Mouse (Mus musculus): ENCODE data around the gene Gpn2. TPM values are rescaled to one million over a fixed set of nuclear protein-coding genes. Genes with fewer than 3 reads are reported as not detected.

The Gpn2 gene
- 10 to 100 TPM in 1 of 2 experiments, 1 to 10 TPM in 1; 9.5 to 10.7 TPM for total RNA-seq (2021)

GRCm38 (mm10) chr4:133584059-133584951 lies at the start of gene Gpn2:
Gene Gpn2, plus strand, starts transcription at chr4:133584362.
- peak; percentile 84 to 85 for DNase-seq (ENCODE audit: low spot score in 2 of 2)
- intact Hi-C loops (cut with DNase I), result no loop called here

GRCm38 (mm10) chr4:133536081-133536480 lies 48.1 kb upstream of the Gpn2 start:
- intact Hi-C loops (cut with DNase I), result no loop called here
- DNase-seq (ENCODE audit: low spot score in 2 of 2), result no peak

GRCm38 (mm10) chr4:133536652-133537051 lies 47.5 kb upstream of the Gpn2 start:
- DNase-seq (ENCODE audit: low spot score in 2 of 2), result no peak
- intact Hi-C loops (cut with DNase I), result no loop called here

- intact Hi-C loops (cut with DNase I), result no loop called here
- DNase-seq (ENCODE audit: low spot score in 2 of 2), result peak; percentile 95 to 96
These were observed 38.6 kb upstream of the Gpn2 start, which contains the start of gene Nudc for GRCm38 (mm10) chr4:133545272-133546231. Gene Nudc, minus strand, starts transcription at chr4:133545996.

- intact Hi-C loops (cut with DNase I), result no loop called here
These were observed 32.1 kb upstream of the Gpn2 start for GRCm38 (mm10) chr4:133552029-133552428.

GRCm38 (mm10) chr4:133552768-133553447 lies 31.3 kb upstream of the Gpn2 start, which contains the start of gene Nr0b2:
Gene Nr0b2, plus strand, starts transcription at chr4:133553376.
- intact Hi-C loops (cut with DNase I), result no loop called here

More at GRCm38 (mm10) chr4:133552029-133552428, 32.1 kb upstream of the Gpn2 start:
- DNase-seq (ENCODE audit: low spot score in 2 of 2), result no peak

GRCm38 (mm10) chr4:133553448-133554330 lies 30.5 kb upstream of the Gpn2 start:
- intact Hi-C loops (cut with DNase I), result no loop called here
- no peak for DNase-seq (ENCODE audit: low spot score in 2 of 2)

More at GRCm38 (mm10) chr4:133552768-133553447, 31.3 kb upstream of the Gpn2 start, which contains the start of gene Nr0b2:
- DNase-seq (ENCODE audit: low spot score in 2 of 2), result no peak

- intact Hi-C loops (cut with DNase I), result no loop called here
- DNase-seq (ENCODE audit: low spot score in 2 of 2), result no peak
These were observed 27.0 kb upstream of the Gpn2 start for GRCm38 (mm10) chr4:133557041-133557717.

- DNase-seq (ENCODE audit: low spot score in 2 of 2), result no peak
- intact Hi-C loops (cut with DNase I), result no loop called here
These were observed 24.3 kb upstream of the Gpn2 start for GRCm38 (mm10) chr4:133559846-133560245.

GRCm38 (mm10) chr4:133561622-133562021 lies 22.5 kb upstream of the Gpn2 start:
- no peak for DNase-seq (ENCODE audit: low spot score in 2 of 2)
- intact Hi-C loops (cut with DNase I), result no loop called here

GRCm38 (mm10) chr4:133563123-133563571 lies 21.0 kb upstream of the Gpn2 start:
- intact Hi-C loops (cut with DNase I), result no loop called here
- DNase-seq (ENCODE audit: low spot score in 2 of 2), result no peak

GRCm38 (mm10) chr4:133567251-133567650 lies 16.9 kb upstream of the Gpn2 start:
- DNase-seq (ENCODE audit: low spot score in 2 of 2), result no peak
- intact Hi-C loops (cut with DNase I), result no loop called here

- intact Hi-C loops (cut with DNase I), result no loop called here
- no peak for DNase-seq (ENCODE audit: low spot score in 2 of 2)
These were observed 14.7 kb upstream of the Gpn2 start for GRCm38 (mm10) chr4:133569291-133570065.

GRCm38 (mm10) chr4:133570066-133570466 lies 14.1 kb upstream of the Gpn2 start:
- intact Hi-C loops (cut with DNase I), result no loop called here
- DNase-seq (ENCODE audit: low spot score in 2 of 2), result no peak

GRCm38 (mm10) chr4:133574070-133574842 lies 9.9 kb upstream of the Gpn2 start, which contains the start of gene Gpatch3:
Gene Gpatch3, plus strand, starts transcription at chr4:133574745.
- peak; percentile 89 to 90 for DNase-seq (ENCODE audit: low spot score in 2 of 2)
- intact Hi-C loops (cut with DNase I), result no loop called here

- intact Hi-C loops (cut with DNase I), result no loop called here
- no peak for DNase-seq (ENCODE audit: low spot score in 2 of 2)
These were observed 9.3 kb upstream of the Gpn2 start for GRCm38 (mm10) chr4:133574843-133575202.
